Mouse (Mus musculus) myocyte (in vitro differentiated cells): ENCODE data around the gene Mgll. TPM values are rescaled to one million over a fixed set of nuclear protein-coding genes. Genes with fewer than 3 reads are reported as not detected.

Source experiments
- H3K27me3 ChIP-seq: one replicate; pipeline ENCODE4 v1.6.1; 2011; ENCODE audit not compliant: control insufficient read depth, insufficient read depth, insufficient read length
- H3K36me3 ChIP-seq: one replicate; pipeline ENCODE4 v1.6.1; 2011; ENCODE audit not compliant: control insufficient read depth, insufficient read depth
- H3K4me2 ChIP-seq: one replicate; pipeline ENCODE4 v1.6.1; 2011; ENCODE audit warnings: low read depth, control low read depth
- H3K4me3 ChIP-seq: one replicate; pipeline ENCODE4 v1.5.1; 2011; ENCODE audit warnings: mild to moderate bottlenecking, control low read depth, moderate library complexity
- H3K79me2 ChIP-seq: one replicate; pipeline ENCODE4 v1.6.1; 2011; ENCODE audit not compliant: control insufficient read depth, insufficient read depth
- H3ac ChIP-seq: one replicate; pipeline ENCODE4 v1.6.1; 2011; ENCODE audit not compliant: control insufficient read depth, insufficient read length
- CEBPB ChIP-seq: IDR thresholded peaks from 2 replicates; pipeline ENCODE4 v1.6.1; 2011; ENCODE audit warnings: mild to moderate bottlenecking, moderate library complexity; ENCODE audit not compliant: poor library complexity, insufficient read depth, severe bottlenecking
- E2F4 ChIP-seq: IDR thresholded peaks from one replicate; pipeline ENCODE4 v1.6.1; 2011; ENCODE audit warnings: mild to moderate bottlenecking, control low read depth, moderate library complexity; ENCODE audit not compliant: insufficient read depth
- MAX ChIP-seq: IDR thresholded peaks from one replicate; pipeline ENCODE4 v1.6.1; 2011; ENCODE audit warnings: low read depth, mild to moderate bottlenecking, control low read depth
- MYOD1 ChIP-seq, 3 experiments: IDR thresholded peaks; one replicate each; pipeline ENCODE4 v1.6.1; 2011; ENCODE audit warnings: control low read depth in 2 of 3, low read depth in 2 of 3, mild to moderate bottlenecking in 2 of 3, moderate library complexity in 1 of 3; ENCODE audit not compliant: insufficient read length in 2 of 3, control insufficient read depth in 1 of 3
- MYOG ChIP-seq, 3 experiments: IDR thresholded peaks; one replicate each; pipeline ENCODE4 v1.6.1; 2011; ENCODE audit warnings: control low read depth in 2 of 3, low read depth in 2 of 3, mild to moderate bottlenecking in 2 of 3; ENCODE audit not compliant: insufficient read length in 2 of 3, control insufficient read depth in 1 of 3, insufficient read depth in 1 of 3
- POLR2A ChIP-seq: IDR thresholded peaks from one replicate; pipeline ENCODE4 v1.6.1; 2011; ENCODE audit warnings: low read depth, mild to moderate bottlenecking, control low read depth, moderate library complexity; ENCODE audit not compliant: insufficient read length
- POLR2AphosphoS2 ChIP-seq: IDR thresholded peaks from one replicate; pipeline ENCODE4 v1.6.1; 2011; ENCODE audit warnings: low read depth, control low read depth; ENCODE audit not compliant: insufficient read length
- REST ChIP-seq: IDR thresholded peaks from one replicate; pipeline ENCODE4 v1.6.1; 2011; ENCODE audit warnings: mild to moderate bottlenecking, control low read depth, moderate library complexity; ENCODE audit not compliant: insufficient read depth, insufficient read length
- SRF ChIP-seq: IDR thresholded peaks from one replicate; pipeline ENCODE4 v1.6.1; 2011; ENCODE audit warnings: low read depth; ENCODE audit not compliant: control insufficient read depth, insufficient read length
- TCF12 ChIP-seq: IDR thresholded peaks from one replicate; pipeline ENCODE4 v1.6.1; 2011; ENCODE audit warnings: mild to moderate bottlenecking, control low read depth; ENCODE audit not compliant: poor library complexity, insufficient read depth, severe bottlenecking
- TCF3 ChIP-seq: IDR thresholded peaks from one replicate; pipeline ENCODE4 v1.6.1; 2011; ENCODE audit warnings: low read depth, control low read depth; ENCODE audit not compliant: insufficient read length
- USF1 ChIP-seq: IDR thresholded peaks from one replicate; pipeline ENCODE4 v1.6.1; 2011; ENCODE audit warnings: low read depth, mild to moderate bottlenecking, control low read depth, moderate library complexity
- polyA plus RNA-seq: library from polyadenylated mRNA; unstranded; fragments of >200 nt; fragmentation: generic; extraction: Trizol; gene quantifications from one replicate; pipeline ENCODE4 v1.2.1, GENCODE M21; 2012; ENCODE audit warnings: missing spikeins

The Mgll gene
- polyA plus RNA-seq, 1 experiment, result 4.7 TPM

DNA sequence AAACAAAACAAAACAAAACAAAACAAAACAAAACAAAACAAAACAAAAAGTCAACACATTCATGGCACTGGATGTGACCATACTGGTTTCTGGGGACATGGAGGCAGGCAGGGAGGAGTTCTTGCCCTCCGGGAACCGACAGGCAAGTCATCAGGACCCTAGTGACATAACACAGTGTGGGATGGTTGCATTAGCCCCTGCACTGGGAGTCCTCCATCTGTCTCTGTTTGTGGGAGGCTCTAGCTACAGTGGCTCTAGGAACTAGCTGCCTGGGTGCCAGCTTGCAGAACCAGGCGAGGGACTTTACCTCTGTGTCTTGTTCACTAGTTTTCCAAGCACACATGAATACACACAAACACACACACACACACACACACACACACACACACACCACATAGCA is 43.2 kb upstream of the Mgll start:
- no peaks in the 10 kb centered on the region for H3K79me2 ChIP-seq
- no peak overlapping the region for H3K4me3 ChIP-seq
- H3K36me3 ChIP-seq, result no peaks in the 10 kb centered on the region
- no peak overlapping the region for H3ac ChIP-seq
- H3K4me2 ChIP-seq, result no peak overlapping the region
- H3K27me3 ChIP-seq, result no peaks in the 10 kb centered on the region
- TF ChIP-seq POLR2A, result no peak
- no peak for TF ChIP-seq REST
- no peak for TF ChIP-seq SRF
- TF ChIP-seq E2F4, result no peak
- TF ChIP-seq POLR2AphosphoS2, result no peak
- TF ChIP-seq USF1, result no peak
- no peak for TF ChIP-seq MAX
- no peak for TF ChIP-seq TCF3
- TF ChIP-seq MYOG (IDR thresholded peaks at IDR 0.05; ENCODE audit: control insufficient read depth in 1 of 3, insufficient read depth in 1 of 3, insufficient read length in 2 of 3, low read depth in 2 of 3), result no peak
- TF ChIP-seq MYOD1 (IDR thresholded peaks at IDR 0.05; ENCODE audit: control insufficient read depth in 1 of 3, insufficient read length in 2 of 3, low read depth in 2 of 3), result no peak
- TF ChIP-seq CEBPB, result no peak
- no peak for TF ChIP-seq TCF12

DNA sequence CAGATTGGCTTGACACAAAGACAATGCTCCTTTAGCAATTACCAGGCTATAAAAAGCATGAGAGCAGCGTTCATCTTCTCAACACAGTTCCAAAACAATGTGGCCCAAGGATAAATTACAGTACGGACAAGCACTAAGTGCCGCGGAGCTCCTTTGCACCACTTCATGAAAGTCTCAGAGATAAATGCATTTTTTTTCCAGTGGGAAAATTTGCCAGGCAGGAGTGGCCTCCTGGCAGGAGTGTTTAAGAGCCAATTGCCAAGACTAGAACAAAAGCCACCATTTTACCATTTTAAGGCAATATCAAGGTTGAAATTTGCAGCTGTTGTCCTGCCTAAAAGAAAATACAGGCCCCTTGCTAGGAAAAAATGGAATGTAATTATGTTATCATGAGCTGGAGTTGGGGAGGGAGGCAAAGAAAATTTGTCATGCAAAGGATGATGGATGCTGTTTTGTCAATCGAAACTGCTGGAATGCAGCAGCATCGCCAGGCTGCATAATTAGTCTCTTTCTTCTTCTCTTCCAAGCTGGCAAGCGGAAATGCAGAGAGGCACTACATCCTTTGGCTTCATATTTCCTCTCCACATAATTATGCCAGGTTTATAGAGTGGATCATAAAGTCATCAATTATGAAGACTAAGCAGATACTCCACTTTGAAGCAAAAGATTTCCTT is 40.7 kb upstream of the Mgll start:
- Histone ChIP-seq H3K79me2 (no peaks in the 10 kb centered on the region), H3K36me3 (no peaks in the 10 kb centered on the region), H3K4me3 (no peak overlapping the region), H3ac (no peak overlapping the region), H3K27me3 (no peaks in the 10 kb centered on the region), H3K4me2 (no peak overlapping the region)
- TF ChIP-seq POLR2AphosphoS2 (no peak), MYOD1 (IDR thresholded peaks at IDR 0.05; ENCODE audit: control insufficient read depth in 1 of 3, insufficient read length in 2 of 3, low read depth in 2 of 3) (no peak), REST (no peak), MAX (no peak), POLR2A (no peak), CEBPB (no peak), SRF (no peak), MYOG (IDR thresholded peaks at IDR 0.05; ENCODE audit: control insufficient read depth in 1 of 3, insufficient read depth in 1 of 3, insufficient read length in 2 of 3, low read depth in 2 of 3) (no peak), E2F4 (no peak), USF1 (no peak), TCF12 (no peak), TCF3 (no peak)

DNA sequence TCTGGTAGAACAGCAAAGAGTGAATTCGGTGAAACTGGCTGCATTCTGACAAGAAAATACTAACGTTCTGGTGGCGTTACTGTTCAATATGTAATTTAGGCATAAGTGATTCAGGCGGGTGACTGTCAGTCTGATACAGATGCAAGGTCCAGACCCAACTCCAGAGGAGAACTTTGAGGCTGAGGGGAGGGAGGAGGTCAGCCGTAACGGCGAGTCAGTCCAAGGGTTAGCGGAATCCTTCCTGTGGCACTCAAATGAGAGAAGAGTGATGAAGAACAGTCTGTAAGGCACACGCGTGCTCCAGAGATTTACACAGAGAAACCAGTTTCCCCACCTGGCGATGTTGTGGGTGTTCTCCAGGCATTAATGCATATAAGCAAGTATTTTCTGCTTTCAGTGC is 36.0 kb upstream of the Mgll start:
- no peak overlapping the region for H3K4me3 ChIP-seq
- no peak for TF ChIP-seq TCF3
- TF ChIP-seq E2F4, result no peak
- no peak for TF ChIP-seq POLR2A
- no peak for TF ChIP-seq TCF12
- TF ChIP-seq POLR2AphosphoS2, result no peak
- no peak for TF ChIP-seq MAX
- no peak for TF ChIP-seq REST
- TF ChIP-seq USF1, result no peak
- TF ChIP-seq MYOG (IDR thresholded peaks at IDR 0.05; ENCODE audit: control insufficient read depth in 1 of 3, insufficient read depth in 1 of 3, insufficient read length in 2 of 3, low read depth in 2 of 3), result no peak
- no peak for TF ChIP-seq CEBPB
- no peak for TF ChIP-seq MYOD1 (IDR thresholded peaks at IDR 0.05; ENCODE audit: control insufficient read depth in 1 of 3, insufficient read length in 2 of 3, low read depth in 2 of 3)
- TF ChIP-seq SRF, result no peak
- no peaks in the 10 kb centered on the region for H3K27me3 ChIP-seq
- no peak overlapping the region for H3ac ChIP-seq
- no peak overlapping the region for H3K4me2 ChIP-seq
- H3K36me3 ChIP-seq, result no peaks in the 10 kb centered on the region
- no peaks in the 10 kb centered on the region for H3K79me2 ChIP-seq

DNA sequence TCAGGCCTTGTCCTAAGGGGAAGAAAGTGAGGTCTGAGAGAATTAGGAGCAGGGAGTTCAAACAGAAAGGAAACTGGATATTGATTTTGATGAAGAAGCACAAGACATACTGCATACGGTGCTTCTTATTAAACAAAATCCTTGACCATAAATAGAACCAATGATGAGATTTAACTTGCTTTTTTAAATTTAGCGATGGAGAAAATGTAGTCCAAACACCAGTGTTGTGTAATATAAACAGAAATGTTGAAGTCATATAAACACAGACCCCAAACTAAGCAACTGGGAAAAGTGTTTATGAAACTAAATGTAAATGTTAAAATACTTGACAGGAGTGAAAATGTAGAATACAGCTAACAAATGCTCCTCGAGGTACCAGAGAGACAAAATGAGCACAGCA is 35.5 kb upstream of the Mgll start:
- no peaks in the 10 kb centered on the region for H3K79me2 ChIP-seq
- no peaks in the 10 kb centered on the region for H3K36me3 ChIP-seq
- no peak overlapping the region for H3K4me3 ChIP-seq
- H3K4me2 ChIP-seq, result no peak overlapping the region
- TF ChIP-seq SRF (no peak), REST (no peak), USF1 (no peak), TCF12 (no peak), CEBPB (no peak), MAX (no peak), MYOD1 (IDR thresholded peaks at IDR 0.05; ENCODE audit: control insufficient read depth in 1 of 3, insufficient read length in 2 of 3, low read depth in 2 of 3) (no peak), POLR2AphosphoS2 (no peak), E2F4 (no peak), MYOG (IDR thresholded peaks at IDR 0.05; ENCODE audit: control insufficient read depth in 1 of 3, insufficient read depth in 1 of 3, insufficient read length in 2 of 3, low read depth in 2 of 3) (no peak), POLR2A (no peak), TCF3 (no peak)
- no peaks in the 10 kb centered on the region for H3K27me3 ChIP-seq
- H3ac ChIP-seq, result no peak overlapping the region
